Mouse (Mus musculus) G1E (cell line): Measurements from ENCODE around the gene Rd3.

Source experiments
- CTCF ChIP-seq: IDR thresholded peaks from 2 replicates; pipeline ENCODE4 v1.5.1; 2012; ENCODE audit warnings: low read depth, low read length, inconsistent platforms, mixed read lengths
- GATA1 ChIP-seq: IDR thresholded peaks from 2 replicates; pipeline ENCODE4 v1.6.1; 2012; ENCODE audit warnings: borderline replicate concordance, low read length, inconsistent platforms, mixed read lengths
- GATA2 ChIP-seq: IDR thresholded peaks from 2 replicates; pipeline ENCODE4 v1.6.1; 2012; ENCODE audit warnings: low read depth, low read length, inconsistent platforms, borderline replicate concordance
- POLR2AphosphoS5 ChIP-seq: IDR thresholded peaks from 2 replicates; pipeline ENCODE4 v1.6.1; 2012; ENCODE audit warnings: low read depth, low read length, inconsistent platforms; ENCODE audit not compliant: insufficient replicate concordance
- TAL1 ChIP-seq: conservative IDR thresholded peaks from 2 replicates; pipeline ENCODE4 v1.6.1; 2012; ENCODE audit warnings: low read depth, low read length, inconsistent platforms, mixed read lengths

DNA sequence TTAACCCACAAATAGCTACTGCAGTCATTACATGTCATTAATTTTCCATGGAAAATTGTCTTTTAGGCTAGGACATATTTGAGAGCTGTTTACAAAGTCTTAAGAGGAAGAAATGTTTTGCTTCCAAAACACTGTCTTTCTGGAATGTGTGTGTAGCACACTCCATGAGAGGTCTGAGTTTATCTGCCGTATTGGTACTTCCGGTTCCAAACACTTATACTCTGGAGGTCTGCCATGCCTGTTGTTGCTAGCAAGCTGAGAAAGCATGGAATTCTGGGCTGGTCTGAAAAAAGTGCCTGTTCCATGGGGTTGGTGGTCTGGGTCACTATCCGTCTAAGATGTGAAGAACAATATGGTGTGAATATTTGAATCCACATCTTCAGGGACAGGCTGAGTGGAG is 11.5 kb downstream of the Rd3 start:
- TF ChIP-seq CTCF (no peak), TAL1 (no peak), GATA1 (no peak), POLR2AphosphoS5 (no peak), GATA2 (no peak)
